Mouse (Mus musculus) limb, embryonic 13.5 days (tissue): ENCODE measurements at regions not wholly inside any gene's neighbourhood (a gene's known extent, or its start where the extent isn't known, plus 50 kb on each side); places are given as distances from the start of the nearest gene placed in this dataset.

Source experiments
- ATAC-seq: fragments of 200-750 bp; cut with Nextera tagmentation; 2 replicates; pipeline ENCODE4 v1.8.0; 2017; ENCODE audit warnings: low read depth, moderate number of reproducible peaks, moderate TSS enrichment; ENCODE audit not compliant: low FRiP score
- H3K27ac ChIP-seq: fragments of 300-500 bp; sonication (generic); 2 replicates; pipeline ENCODE4 v1.5.1; 2015; ENCODE audit warnings: inconsistent platforms, mild to moderate bottlenecking, moderate library complexity
- H3K27me3 ChIP-seq: fragments of 300-500 bp; sonication (generic); 2 replicates; pipeline ENCODE4 v1.6.1; 2015; ENCODE audit warnings: mild to moderate bottlenecking, inconsistent platforms
- H3K36me3 ChIP-seq: fragments of 300-500 bp; sonication (generic); 2 replicates; pipeline ENCODE4 v1.6.1; 2015; ENCODE audit warnings: inconsistent platforms, mild to moderate bottlenecking, moderate library complexity
- H3K4me1 ChIP-seq: fragments of 300-500 bp; sonication (generic); 2 replicates; pipeline ENCODE4 v1.6.1; 2015; ENCODE audit warnings: inconsistent platforms
- H3K4me2 ChIP-seq: fragments of 300-500 bp; sonication (generic); replicated peaks from 2 replicates; pipeline ENCODE4 v1.6.1; 2015; ENCODE audit warnings: inconsistent platforms, mild to moderate bottlenecking, moderate library complexity
- H3K4me3 ChIP-seq: fragments of 300-500 bp; sonication (generic); 2 replicates; pipeline ENCODE4 v1.5.1; 2015; ENCODE audit warnings: moderate library complexity, mild to moderate bottlenecking, inconsistent platforms
- H3K9ac ChIP-seq: fragments of 300-500 bp; sonication (generic); 2 replicates; pipeline ENCODE4 v1.6.1; 2015; ENCODE audit warnings: mild to moderate bottlenecking, inconsistent platforms
- H3K9me3 ChIP-seq: fragments of 300-500 bp; sonication (generic); 2 replicates; pipeline ENCODE4 v1.6.1; 2016; ENCODE audit warnings: inconsistent platforms
- WGBS: fragments of 180-500 bp; shearing (Covaris S2); methylation state at CpG from one replicate; pipeline ENCODE4 v1.1.7; 2015; 5-methylcytosine and 5-hydroxymethylcytosine counted together

- Histone ChIP-seq H3K4me3 (no peak overlapping the region), H3K36me3 (no peaks in the 10 kb centered on the region), H3K27me3 (no peaks in the 10 kb centered on the region), H3K4me1 (no peaks in the 10 kb centered on the region), H3K4me2 (no peak overlapping the region), H3K9ac (no peak overlapping the region), H3K27ac (no peak overlapping the region), H3K9me3 (no peaks in the 10 kb centered on the region)
- 33% methylated on average over 5 of the region's 5 CpGs for WGBS
- no peak for ATAC-seq
These were observed 193.1 kb upstream of the Cnksr2 start for GRCm38 (mm10) chrX:158236206-158236605.

DNA sequence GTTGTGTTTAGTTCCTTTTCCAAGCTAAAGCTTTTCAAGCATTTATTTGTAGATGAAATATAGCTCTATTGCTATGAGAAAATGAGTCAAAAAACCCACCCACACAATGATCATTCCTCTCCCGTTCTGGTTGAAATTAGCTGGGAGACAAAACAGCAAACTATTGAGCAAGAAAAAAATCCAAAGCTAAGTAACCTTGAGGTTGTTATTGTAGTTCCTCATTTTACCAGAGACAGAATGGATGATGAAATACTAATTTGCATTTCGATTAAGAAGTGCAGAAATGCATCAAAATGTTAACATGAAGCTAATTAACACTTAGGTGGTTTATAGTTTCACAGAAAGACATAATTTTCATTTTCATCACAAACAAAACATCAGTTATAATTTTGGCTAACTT is 166.1 kb upstream of the Cnksr2 start:
- Histone ChIP-seq H3K36me3 (no peaks in the 10 kb centered on the region), H3K27me3 (no peaks in the 10 kb centered on the region), H3K9ac (no peak overlapping the region), H3K27ac (no peak overlapping the region), H3K4me3 (no peak overlapping the region), H3K4me1 (no peaks in the 10 kb centered on the region), H3K9me3 (no peaks in the 10 kb centered on the region), H3K4me2 (no peak overlapping the region)
- ATAC-seq: no peak
- 72% methylated on average over 2 of the region's 2 CpGs for WGBS

DNA sequence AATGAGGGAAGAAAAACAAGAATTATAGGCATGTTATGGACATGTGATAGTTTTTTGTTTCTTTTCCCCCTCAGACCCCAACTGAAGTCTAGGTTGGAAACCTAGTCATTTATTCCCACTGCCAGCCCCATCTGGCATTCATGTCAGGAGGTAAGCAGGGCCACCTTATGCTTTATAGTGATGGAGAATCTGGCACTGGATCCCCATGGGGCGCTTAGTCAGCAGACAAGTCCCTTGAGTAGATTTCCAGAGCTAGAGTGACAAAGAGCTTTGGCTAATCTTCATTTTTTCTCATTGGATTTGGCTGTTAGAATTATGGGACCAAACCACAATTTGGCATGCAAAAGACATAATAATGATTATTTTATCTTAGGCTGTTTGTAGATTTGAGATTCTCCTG is 152.4 kb upstream of the Cnksr2 start:
- no peak for ATAC-seq
- Histone ChIP-seq H3K9ac (no peak overlapping the region), H3K4me2 (no peak overlapping the region), H3K27me3 (no peaks in the 10 kb centered on the region), H3K4me3 (no peak overlapping the region), H3K27ac (no peak overlapping the region), H3K9me3 (no peaks in the 10 kb centered on the region), H3K36me3 (no peaks in the 10 kb centered on the region), H3K4me1 (no peaks in the 10 kb centered on the region)
- 68% methylated on average over 1 of the region's 1 CpGs for WGBS

- no peak overlapping the region for H3K4me2 ChIP-seq
- no peaks in the 10 kb centered on the region for H3K4me1 ChIP-seq
- H3K27me3 ChIP-seq: no peaks in the 10 kb centered on the region
- 34% methylated on average over 4 of the region's 4 CpGs for WGBS
- H3K36me3 ChIP-seq: no peaks in the 10 kb centered on the region
- H3K9ac ChIP-seq: no peak overlapping the region
- ATAC-seq: peak; percentile 67
- no peak overlapping the region for H3K27ac ChIP-seq
- no peak overlapping the region for H3K4me3 ChIP-seq
- no peaks in the 10 kb centered on the region for H3K9me3 ChIP-seq
These were observed 138.4 kb upstream of the Cnksr2 start for GRCm38 (mm10) chrX:158181486-158181885.

DNA sequence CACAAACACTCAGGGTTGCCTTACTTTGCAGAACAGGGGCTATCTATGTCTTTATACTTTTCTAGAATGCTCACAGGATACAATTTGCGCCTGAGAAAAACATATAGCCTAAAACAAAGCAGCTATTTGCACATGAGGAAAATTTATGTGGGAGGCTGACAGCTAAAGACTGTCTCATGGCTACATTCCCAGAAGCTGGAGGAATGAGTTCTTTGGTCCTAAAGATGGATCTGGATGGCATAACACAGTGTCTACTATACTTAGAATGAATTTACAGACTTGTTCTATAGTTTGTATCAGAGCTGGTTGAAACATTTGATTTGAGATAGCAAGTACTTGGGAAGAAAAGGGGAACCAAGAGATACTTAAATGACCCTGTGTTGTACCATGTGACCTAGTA is 137.3 kb upstream of the Cnksr2 start:
- no peaks in the 10 kb centered on the region for H3K36me3 ChIP-seq
- H3K27ac ChIP-seq: no peak overlapping the region
- 73% methylated on average over 1 of the region's 1 CpGs for WGBS
- H3K9me3 ChIP-seq: no peaks in the 10 kb centered on the region
- H3K27me3 ChIP-seq: no peaks in the 10 kb centered on the region
- no peaks in the 10 kb centered on the region for H3K4me1 ChIP-seq
- H3K9ac ChIP-seq: no peak overlapping the region
- H3K4me3 ChIP-seq: no peak overlapping the region
- H3K4me2 ChIP-seq: no peak overlapping the region
- ATAC-seq: no peak

DNA sequence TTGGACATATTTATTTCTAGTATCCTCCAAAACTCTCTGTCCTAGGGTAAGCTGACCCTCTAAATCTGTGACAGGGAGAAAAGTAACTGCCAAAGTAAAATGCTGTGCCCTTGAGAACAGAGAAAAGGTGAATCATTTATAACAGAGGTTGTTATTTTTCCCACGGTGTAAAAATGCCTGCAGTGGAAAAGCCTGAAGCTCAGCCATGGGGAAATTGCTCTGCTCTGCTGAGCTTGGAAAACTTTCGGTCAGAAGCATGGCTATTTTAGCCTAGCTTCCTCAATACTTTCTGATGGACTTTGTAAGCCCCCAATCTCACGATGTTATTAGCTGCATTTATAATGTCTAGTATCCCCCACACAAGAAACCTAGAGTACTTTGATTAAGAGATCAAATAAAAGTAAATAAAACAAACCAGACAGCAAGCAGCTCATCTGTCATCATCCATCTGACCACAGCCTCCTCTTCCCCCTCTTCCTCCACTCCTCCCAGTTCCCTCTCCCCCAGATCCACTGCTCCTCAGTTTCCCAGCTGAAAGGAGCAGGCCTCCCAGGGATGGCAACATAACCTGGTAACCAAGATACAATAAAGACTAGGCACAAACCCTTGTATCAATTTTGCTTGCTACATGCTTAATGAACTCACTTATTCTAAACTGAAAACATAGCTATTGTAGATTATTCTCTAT is 92.9 kb upstream of the Cnksr2 start:
- H3K9ac ChIP-seq: no peak overlapping the region

DNA sequence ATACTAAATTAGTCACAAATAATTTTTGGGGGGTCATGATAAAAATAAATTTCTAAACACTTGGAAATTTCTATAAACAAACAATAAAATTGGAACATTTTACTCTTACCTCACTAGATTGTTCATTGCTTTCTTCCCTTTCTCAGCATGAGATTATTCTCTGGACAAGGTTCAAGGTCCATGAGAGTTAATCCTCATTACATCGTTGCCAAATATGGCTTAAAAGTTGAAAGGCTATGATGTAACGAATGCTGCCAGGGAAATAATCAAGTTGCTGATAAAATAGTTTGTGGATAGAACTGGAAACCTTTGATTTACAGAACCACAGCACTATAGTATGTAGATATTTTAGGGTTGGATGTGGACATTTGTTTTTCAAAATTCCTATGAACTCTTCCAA is 90.4 kb upstream of the Cnksr2 start:
- H3K9me3 ChIP-seq: no peaks in the 10 kb centered on the region
- H3K4me3 ChIP-seq: no peak overlapping the region
- H3K36me3 ChIP-seq: no peaks in the 10 kb centered on the region
- no peak overlapping the region for H3K9ac ChIP-seq
- H3K27ac ChIP-seq: no peak overlapping the region
- no peak overlapping the region for H3K4me2 ChIP-seq
- ATAC-seq: no peak
- WGBS: 73% methylated on average over 2 of the region's 2 CpGs
- H3K4me1 ChIP-seq: no peaks in the 10 kb centered on the region
- H3K27me3 ChIP-seq: no peaks in the 10 kb centered on the region

More for the DNA sequence above, 92.9 kb upstream of the Cnksr2 start:
- Histone ChIP-seq H3K36me3 (no peaks in the 10 kb centered on the region), H3K4me2 (no peak overlapping the region), H3K9me3 (no peaks in the 10 kb centered on the region), H3K27me3 (no peaks in the 10 kb centered on the region), H3K4me1 (no peaks in the 10 kb centered on the region), H3K4me3 (no peak overlapping the region), H3K27ac (no peak overlapping the region)
- ATAC-seq: no peak
- WGBS: 49% methylated on average over 3 of the region's 3 CpGs
